Mouse (Mus musculus) cerebellum, adult 11 months (tissue): ENCODE data around the gene Dnaaf5.
A peak's percentile ranks its signal among the peaks of the same experiment; 100 is the strongest.

Experiments used
- DNase-seq: peaks from one replicate; pipeline ENCODE4 v3.0.0; 2022

Gene Dnaaf5

GRCm38 (mm10) chr5:139149681-139150602, at the start of gene Dnaaf5, which contains the start of gene Prkar1b:
Gene Dnaaf5, plus strand, starts transcription at chr5:139150223.
Gene Prkar1b, minus strand, starts transcription at chr5:139150001.
- peak; percentile 94 for DNase-seq

DNA sequence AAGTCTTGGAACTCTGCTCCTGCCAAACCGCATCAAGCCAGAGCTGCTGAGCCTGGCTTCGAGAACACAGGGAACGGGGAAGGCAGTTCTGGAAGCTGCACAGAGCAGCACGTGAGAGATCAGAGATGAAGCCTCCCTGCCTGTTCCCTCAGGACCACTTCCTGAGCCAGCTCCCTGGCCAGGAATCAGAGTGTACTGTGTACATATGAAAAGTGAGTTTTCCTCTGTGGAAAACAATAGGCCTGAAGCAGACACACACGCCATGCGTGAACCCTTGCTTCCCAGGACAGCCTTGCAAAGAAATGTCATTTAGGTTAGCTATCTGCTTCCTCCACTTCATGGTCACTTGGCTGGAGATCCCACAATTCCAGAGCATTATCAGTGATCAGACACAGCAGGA, 48.2 kb upstream of the Dnaaf5 start:
- DNase-seq, result no peak

- DNase-seq, result no peak
Measured at GRCm38 (mm10) chr5:139107815-139108214, 42.2 kb upstream of the Dnaaf5 start.

- DNase-seq, result no peak
Measured at GRCm38 (mm10) chr5:139110140-139110855, 39.7 kb upstream of the Dnaaf5 start.

GRCm38 (mm10) chr5:139111991-139112390, 38.0 kb upstream of the Dnaaf5 start:
- no peak for DNase-seq

GRCm38 (mm10) chr5:139112418-139112817, 37.6 kb upstream of the Dnaaf5 start:
- no peak for DNase-seq

DNA sequence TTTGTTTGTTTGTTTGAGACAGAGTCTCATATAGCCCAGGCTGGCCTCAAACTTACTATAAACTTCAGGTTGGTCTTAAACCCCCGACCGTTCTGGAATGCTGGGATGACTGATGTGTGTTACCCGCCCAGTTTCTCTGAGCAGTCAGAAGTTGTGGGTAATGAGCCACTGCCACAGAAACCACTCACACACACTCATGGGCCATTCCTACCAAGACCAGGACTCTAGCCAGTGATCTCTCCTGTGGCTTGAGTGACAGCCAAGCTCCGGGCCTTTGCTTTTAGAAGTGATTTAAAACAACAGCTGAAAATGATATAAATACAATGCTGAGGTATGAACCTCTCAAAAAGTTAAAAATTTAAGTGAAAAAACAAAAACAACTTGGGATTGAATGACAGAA, 35.1 kb upstream of the Dnaaf5 start:
- DNase-seq, result no peak

- DNase-seq, result no peak
Measured at GRCm38 (mm10) chr5:139115507-139115906, 34.5 kb upstream of the Dnaaf5 start.

DNA sequence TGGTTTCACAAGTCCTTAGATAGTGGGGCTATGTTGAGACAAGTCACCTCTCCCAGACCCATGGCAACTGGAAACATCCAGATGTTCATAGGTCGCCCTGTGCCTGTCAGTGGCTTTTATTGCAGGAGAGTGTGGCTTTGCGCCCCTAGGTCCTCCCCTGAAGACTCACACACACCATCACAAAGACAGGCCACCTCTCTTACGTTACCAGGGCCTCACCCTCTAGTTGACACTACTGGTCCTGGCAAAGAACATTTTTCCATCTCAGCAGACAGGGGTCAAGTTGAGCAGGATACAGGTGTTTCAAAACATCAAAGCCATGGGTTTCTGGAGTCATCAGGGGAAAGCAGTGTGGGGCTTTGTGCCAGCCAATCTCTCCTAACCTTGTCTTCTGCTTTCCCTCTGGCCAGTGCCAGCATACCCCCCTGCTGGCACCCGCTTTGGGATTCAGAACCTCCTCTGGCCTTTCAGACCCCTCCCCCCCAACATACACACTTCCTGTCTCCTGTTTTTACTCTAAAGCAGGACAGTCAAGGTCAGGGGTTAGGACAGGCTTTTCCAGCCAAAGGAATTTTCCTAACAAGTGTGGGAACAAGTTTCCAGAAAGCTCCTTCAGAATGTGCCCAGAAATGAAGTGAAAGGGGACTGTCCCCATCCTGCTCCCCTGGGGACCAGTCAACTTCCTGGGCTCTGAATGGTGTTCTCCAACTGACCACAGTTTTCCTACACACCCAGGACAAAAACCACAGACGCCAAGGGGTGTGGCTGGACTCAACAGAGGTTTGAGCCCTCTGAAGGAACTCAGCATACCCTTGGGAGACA, 31.7 kb upstream of the Dnaaf5 start:
- DNase-seq, result no peak

DNA sequence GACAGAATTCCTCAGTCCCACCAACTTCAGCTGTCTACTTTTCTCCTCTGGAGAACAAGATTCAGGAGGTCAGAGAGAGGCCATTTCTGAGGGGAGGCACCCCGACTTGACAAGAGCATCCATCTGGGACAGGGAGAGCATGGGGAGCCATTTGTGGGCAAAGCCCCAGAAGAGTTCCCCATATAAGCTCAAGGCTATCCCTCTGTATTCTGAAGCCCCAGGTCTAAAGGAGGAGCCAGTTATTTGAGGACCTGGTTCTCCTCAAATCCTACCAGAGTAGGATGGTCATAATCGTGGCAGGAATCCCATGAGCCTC, 31.1 kb upstream of the Dnaaf5 start:
- DNase-seq, result no peak

- no peak for DNase-seq
Measured at GRCm38 (mm10) chr5:139125717-139126116, 24.3 kb upstream of the Dnaaf5 start.

DNA sequence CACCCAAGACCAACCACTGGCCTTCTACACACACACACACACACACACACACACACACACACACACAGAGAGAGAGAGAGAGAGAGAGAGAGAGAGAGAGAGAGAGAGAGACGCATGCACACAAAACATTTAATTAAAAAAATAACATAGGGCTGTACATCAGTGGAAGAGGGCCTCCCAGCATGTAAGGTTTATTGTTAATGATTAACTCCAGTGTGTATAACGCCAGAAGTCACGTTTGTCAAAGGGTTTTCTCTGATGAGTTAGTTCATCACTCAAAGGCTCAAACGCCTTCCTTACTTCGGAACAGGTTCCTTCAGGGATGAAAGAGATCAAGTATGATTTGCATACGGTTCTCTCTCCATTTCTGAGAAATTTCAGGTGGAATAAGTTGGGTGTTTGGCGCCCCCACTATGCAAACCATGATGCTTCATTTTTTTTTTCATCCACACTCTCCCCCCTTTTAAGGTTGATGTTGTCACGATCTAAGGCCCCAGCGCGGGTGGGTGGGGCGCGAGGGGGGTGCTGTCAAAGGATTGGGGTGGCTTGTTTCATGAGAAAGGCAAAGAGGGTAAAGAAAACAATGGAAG, 21.5 kb upstream of the Dnaaf5 start:
- no peak for DNase-seq

- DNase-seq, result peak; percentile 63
Measured at GRCm38 (mm10) chr5:139129078-139129477, 20.9 kb upstream of the Dnaaf5 start.

- DNase-seq, result peak; percentile 77
Measured at GRCm38 (mm10) chr5:139129572-139130151, 20.4 kb upstream of the Dnaaf5 start.

GRCm38 (mm10) chr5:139130351-139130750, 19.7 kb upstream of the Dnaaf5 start:
- DNase-seq, result peak; percentile 56

- DNase-seq, result no peak
Measured at GRCm38 (mm10) chr5:139134501-139134900, 15.5 kb upstream of the Dnaaf5 start.

DNA sequence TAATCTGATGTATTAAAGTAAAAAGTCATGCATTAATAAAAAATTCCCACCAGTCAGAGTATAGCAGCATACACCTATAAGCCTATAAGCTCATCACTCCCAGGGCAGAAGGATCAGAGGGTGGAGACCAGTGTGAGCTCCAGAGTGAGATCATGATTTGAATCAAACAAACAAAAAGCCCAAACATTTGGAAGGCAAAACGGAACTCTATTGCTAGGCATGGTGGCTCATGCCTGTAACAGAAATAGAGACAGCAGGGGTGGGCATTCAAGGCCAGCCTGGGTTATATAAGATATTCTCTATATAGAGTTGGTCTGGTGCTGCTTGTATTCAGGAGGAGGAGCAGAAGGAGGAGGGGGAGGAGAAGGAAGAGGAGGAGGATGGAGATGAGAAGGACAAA, 13.7 kb upstream of the Dnaaf5 start:
- DNase-seq, result no peak

DNA sequence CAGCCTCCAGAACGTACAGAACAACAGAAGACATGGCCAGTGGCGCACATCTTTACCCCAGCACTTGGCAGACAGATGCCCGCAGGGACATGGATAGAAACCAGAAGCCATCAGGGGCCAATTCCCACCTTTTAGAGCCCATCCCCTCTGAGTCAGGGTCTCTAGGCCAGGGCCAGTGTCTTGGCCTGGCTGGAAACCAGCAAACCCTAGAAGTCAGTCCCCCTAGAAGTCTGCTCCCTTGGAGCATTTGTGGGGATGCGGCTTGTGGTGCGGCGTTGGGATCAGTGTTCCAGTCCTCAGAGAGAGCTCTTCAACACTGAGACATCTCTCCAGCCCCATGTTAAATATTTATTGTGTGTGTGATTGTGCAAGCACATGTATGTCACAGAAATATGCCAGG, 12.8 kb upstream of the Dnaaf5 start:
- DNase-seq, result no peak

DNA sequence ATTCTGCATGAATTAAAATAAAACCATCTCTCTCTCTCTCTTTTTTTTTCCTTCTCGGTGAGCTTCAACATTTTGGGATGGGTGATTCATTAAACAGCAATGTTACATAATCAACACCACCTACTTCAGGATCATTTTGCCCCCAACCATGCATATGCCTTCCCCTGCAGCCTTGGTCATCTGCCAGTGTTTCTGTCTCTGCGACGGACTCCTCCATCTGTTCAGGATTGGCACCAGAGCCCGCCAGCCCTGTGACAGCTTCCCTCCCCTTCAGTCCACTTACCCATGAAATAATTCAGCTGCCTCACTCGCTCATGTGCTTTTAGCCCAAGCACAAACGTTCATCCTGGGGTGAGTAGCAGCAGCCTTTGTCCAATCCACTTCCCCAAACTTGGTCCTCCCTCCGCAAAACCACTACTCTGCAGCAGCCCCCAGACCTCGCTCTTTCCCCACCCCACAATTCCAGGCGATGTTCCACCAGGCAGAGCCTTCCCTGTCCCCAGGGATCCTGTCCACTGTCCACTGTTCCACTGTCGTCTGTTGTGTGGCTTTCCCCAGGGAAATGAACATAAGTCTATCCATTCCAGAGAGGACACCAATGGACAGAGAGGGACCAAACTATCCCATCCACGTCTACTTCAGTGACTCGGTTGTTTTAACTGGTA, 11.6 kb upstream of the Dnaaf5 start:
- peak; percentile 95 for DNase-seq

DNA sequence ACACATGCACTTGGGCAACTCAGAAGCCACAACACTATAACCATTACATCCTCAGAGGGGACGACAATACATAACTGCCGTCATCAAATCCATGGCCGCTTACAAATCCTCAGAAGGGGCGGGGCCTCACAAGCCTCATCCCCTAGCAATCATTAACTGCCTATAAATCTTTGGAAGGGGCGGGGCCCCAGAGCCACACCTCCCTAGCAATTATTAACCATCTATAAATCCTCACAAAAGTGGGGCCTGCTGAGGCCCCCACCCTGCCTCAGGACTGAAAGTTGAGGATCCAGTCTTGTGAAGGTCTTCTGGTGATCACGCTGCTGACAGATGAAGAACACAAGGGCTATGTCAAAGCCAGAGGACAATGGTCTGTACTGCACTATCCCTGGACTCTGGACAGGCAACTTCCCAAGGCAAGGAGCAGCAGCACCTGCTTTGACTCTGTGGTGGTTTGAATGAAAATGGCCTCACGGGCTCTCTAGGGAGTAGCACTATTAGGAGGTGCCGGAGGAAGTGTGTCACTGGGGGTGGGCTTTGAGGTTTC, 11.0 kb upstream of the Dnaaf5 start:
- no peak for DNase-seq

- DNase-seq, result no peak
Measured at GRCm38 (mm10) chr5:139140589-139140988, 9.4 kb upstream of the Dnaaf5 start.

DNA sequence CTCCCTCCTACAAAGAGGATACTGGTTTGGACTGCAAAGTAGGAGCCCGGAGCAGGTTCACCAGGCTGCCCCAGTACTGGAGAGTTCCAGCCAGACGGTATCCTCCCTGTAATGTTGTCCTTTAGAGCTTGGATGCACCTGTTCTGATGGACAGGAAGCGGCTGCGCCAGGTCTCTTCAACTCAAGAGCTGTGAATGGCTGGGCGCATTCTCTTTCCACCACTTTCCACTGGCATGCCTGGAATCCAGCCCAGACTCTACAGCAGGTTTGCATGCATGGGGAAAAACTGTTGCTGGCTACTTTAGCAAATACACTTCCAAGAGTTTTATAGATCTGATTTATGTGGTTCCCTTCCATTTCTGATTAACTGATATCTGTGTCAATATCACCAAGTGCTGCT, 8.7 kb upstream of the Dnaaf5 start:
- no peak for DNase-seq
